Mouse (Mus musculus): ENCODE results near the gene Qrich2.

DNA sequence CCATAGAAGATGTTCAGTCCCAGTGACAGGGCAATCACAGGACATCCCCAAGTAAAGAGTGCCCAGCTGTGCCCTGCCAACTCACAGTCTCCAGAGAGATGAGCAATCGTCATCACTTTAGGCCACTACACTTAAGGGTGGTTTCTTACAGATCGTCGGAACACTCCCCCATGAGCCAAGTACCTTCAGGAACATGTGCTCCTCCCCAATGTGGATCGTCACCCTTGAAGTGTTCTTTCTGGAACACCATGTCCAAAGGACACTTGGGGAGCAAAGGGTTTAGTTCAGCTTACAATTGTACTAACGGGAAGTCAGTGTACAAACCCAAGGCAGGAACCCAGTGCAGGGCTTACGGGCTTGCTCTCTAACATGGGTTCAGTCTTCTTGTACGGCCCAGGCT lies 46.1 kb upstream of the Qrich2 start:
- TF ChIP-seq ZNF384 (IDR thresholded peaks at IDR 0.05; ENCODE audit: low read depth, low read length) = no peak
- TF ChIP-seq ZC3H11A (IDR thresholded peaks at IDR 0.05; ENCODE audit: borderline replicate concordance, low read depth, low read length) = no peak
- no peak for TF ChIP-seq CHD2 (IDR thresholded peaks at IDR 0.05; ENCODE audit: low read depth, low read length)
- TF ChIP-seq HCFC1 (IDR thresholded peaks at IDR 0.05; ENCODE audit: borderline replicate concordance, insufficient read depth, low read length) = no peak
- no peak for TF ChIP-seq MAFK (IDR thresholded peaks at IDR 0.05; ENCODE audit: insufficient read depth, low read depth, low read length)
